Mouse (Mus musculus) kidney, adult 8-10 months (tissue): ENCODE measurements at regions not wholly inside any gene's neighbourhood (a gene's known extent, or its start where the extent isn't known, plus 50 kb on each side); places are given as distances from the start of the nearest gene placed in this dataset.
A peak's percentile ranks its signal among the peaks of the same experiment; 100 is the strongest.

Source experiments
- DNase-seq, 2 experiments: peaks; one replicate each; pipeline ENCODE4 v3.0.0; 2022

DNA sequence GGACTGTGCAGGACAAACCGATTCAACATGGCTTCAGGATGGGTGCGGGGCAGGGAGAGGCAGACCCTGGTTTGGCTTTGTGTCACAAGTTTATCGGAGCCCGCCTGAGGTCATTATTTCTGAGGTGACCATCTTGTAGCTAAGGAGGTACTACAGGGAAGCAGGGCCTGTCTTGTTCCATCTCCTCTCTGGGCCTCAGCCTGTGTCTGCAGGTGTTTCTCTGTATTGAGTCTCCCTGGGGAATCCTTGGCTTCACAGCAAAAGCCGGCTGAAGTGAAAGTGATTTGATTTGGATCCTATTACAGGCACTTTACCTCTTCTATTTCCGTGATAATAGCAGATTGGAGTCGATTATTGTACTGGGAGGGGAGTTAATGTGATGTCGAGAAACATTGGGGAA is 805.7 kb upstream of the Arrdc4 start:
- no peak for DNase-seq

GRCm38 (mm10) chr7:69553981-69554380 is 804.9 kb upstream of the Arrdc4 start:
- no peak for DNase-seq

- DNase-seq, result no peak
These were observed 787.0 kb upstream of the Arrdc4 start for GRCm38 (mm10) chr7:69536072-69536471.

- no peak for DNase-seq
These were observed 764.9 kb upstream of the Arrdc4 start for GRCm38 (mm10) chr7:69513966-69514365.

DNA sequence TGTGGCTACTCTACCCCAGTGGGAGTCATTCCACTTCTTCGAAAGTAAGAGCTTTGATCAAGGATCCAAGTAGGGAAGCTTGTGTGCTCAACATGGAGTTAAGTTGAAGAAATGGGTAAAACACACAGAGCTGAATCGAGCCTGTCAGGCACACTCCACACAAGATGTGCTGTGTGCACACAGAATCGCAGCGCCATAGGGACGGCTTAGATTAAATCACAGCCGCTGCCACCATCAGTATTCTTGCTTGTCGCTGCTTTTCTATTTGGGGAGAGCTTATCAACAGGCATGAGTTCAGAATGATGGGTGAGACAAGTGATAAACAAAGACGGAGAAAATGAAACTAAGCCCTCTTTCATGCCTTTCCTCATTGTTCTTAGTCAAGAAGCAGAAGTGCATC is 761.3 kb upstream of the Arrdc4 start:
- no peak for DNase-seq

DNA sequence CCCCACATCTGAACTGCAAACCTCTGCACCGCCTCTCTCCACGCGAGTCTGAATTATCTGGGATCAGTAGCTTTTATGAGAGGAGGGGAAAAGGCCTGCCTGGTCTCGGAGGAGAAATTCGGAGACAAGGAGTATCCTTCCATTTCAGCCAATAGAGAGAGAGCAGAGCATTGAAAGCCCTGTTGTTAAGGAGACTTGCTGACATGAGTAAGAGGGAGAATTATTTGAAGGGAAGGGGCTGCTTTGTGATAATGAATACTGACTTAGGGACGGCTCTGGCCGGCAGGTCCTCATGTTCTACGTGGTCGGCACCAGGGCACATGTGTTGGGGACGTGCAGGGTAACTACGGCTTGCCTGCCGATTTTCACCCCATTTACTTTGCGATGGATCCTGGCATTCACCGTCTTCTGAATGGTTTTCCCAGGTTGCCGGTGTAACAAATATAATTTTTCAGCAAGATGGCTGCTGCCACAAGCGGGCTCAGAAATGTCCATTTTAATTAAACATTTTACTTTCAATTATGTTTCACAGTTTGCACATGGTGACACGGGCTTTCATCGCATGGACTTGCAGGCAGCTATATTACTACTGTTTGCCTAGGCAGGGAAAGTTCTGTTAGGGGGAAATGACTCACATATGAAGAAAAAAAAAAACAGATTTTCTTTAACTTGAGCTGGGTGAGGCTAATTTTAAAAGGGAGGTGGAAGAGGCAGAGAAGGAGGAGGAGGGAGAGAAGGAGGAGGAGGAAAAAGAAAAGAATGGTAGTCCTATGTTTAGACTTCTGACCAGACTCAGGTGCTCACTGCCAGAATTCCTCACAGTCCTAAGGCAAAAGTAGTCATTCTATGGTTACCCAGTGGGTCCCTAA is 744.3 kb upstream of the Arrdc4 start:
- no peak for DNase-seq

- DNase-seq, result peak; percentile 64 to 84
These were observed 741.8 kb upstream of the Arrdc4 start for GRCm38 (mm10) chr7:69490566-69491466.

GRCm38 (mm10) chr7:69488630-69489029 is 739.6 kb upstream of the Arrdc4 start:
- no peak for DNase-seq

GRCm38 (mm10) chr7:69487111-69487510 is 738.1 kb upstream of the Arrdc4 start:
- DNase-seq, result no peak

- DNase-seq, result no peak
These were observed 735.5 kb upstream of the Arrdc4 start for GRCm38 (mm10) chr7:69484552-69484951.
